Mouse (Mus musculus) cerebellum, postnatal 36 days (tissue): ENCODE data around the gene Sugct.
A peak's percentile ranks its signal among the peaks of the same experiment; 100 is the strongest.
"Not testable (repeated sequence)": the region's sequence is repeated elsewhere in the genome, so short reads cannot be mapped to it uniquely, and the experiment has no call there.

Experiments
- DNase-seq, 2 experiments: peaks; one replicate each; pipeline ENCODE4 v3.0.0; 2021 to 2022; ENCODE audit warnings: mixed read lengths in 2 of 2

The Sugct gene

GRCm38 (mm10) chr13:17603756-17604155 is 91.6 kb downstream of the Sugct start:
- no peak for DNase-seq

- no peak for DNase-seq
These were observed 110.0 kb downstream of the Sugct start for GRCm38 (mm10) chr13:17585267-17585913.

GRCm38 (mm10) chr13:17584804-17585203 is 110.5 kb downstream of the Sugct start:
- DNase-seq, result no peak

GRCm38 (mm10) chr13:17581684-17582083 is 113.7 kb downstream of the Sugct start:
- no peak for DNase-seq

- no peak for DNase-seq
These were observed 136.0 kb downstream of the Sugct start for GRCm38 (mm10) chr13:17559357-17559756.

- no peak for DNase-seq
These were observed 159.0 kb downstream of the Sugct start for GRCm38 (mm10) chr13:17536341-17536740.

- no peak for DNase-seq
These were observed 160.5 kb downstream of the Sugct start for GRCm38 (mm10) chr13:17534871-17535270.

GRCm38 (mm10) chr13:17534469-17534868 is 160.9 kb downstream of the Sugct start:
- DNase-seq, result no peak

- DNase-seq, result no peak
These were observed 184.1 kb downstream of the Sugct start for GRCm38 (mm10) chr13:17511184-17511778.

GRCm38 (mm10) chr13:17494936-17495335 is 200.4 kb downstream of the Sugct start:
- no peak for DNase-seq

GRCm38 (mm10) chr13:17494056-17494574 is 201.2 kb downstream of the Sugct start:
- DNase-seq, result no peak

GRCm38 (mm10) chr13:17457981-17458380 is 237.4 kb downstream of the Sugct start:
- not testable (repeated sequence) for DNase-seq

GRCm38 (mm10) chr13:17432139-17432916 is 263.0 kb downstream of the Sugct start:
- DNase-seq, result peak in 1 of 2 experiments; percentile 6

GRCm38 (mm10) chr13:17421875-17422274 is 273.5 kb downstream of the Sugct start:
- DNase-seq, result no peak

- DNase-seq, result no peak
These were observed 274.8 kb downstream of the Sugct start for GRCm38 (mm10) chr13:17420557-17420956.

GRCm38 (mm10) chr13:17342836-17343235 is 352.5 kb downstream of the Sugct start:
- DNase-seq, result no peak

- no peak for DNase-seq
These were observed 359.3 kb downstream of the Sugct start for GRCm38 (mm10) chr13:17335885-17336540.

GRCm38 (mm10) chr13:17326863-17327262 is 368.5 kb downstream of the Sugct start:
- DNase-seq, result no peak

- no peak for DNase-seq
These were observed 393.8 kb downstream of the Sugct start for GRCm38 (mm10) chr13:17301590-17301989.

GRCm38 (mm10) chr13:17297462-17298005 is 397.8 kb downstream of the Sugct start:
- DNase-seq, result no peak

GRCm38 (mm10) chr13:17296912-17297311 is 398.4 kb downstream of the Sugct start:
- DNase-seq, result no peak

- no peak for DNase-seq
These were observed 398.9 kb downstream of the Sugct start for GRCm38 (mm10) chr13:17296460-17296859.

GRCm38 (mm10) chr13:17291057-17291456 is 404.3 kb downstream of the Sugct start:
- no peak for DNase-seq
